Mouse (Mus musculus) liver, embryonic 14.5 days (tissue): ENCODE measurements at regions not wholly inside any gene's neighbourhood (a gene's known extent, or its start where the extent isn't known, plus 50 kb on each side); places are given as distances from the start of the nearest gene placed in this dataset.

ENCODE experiments used
- ATAC-seq: fragments of 200-750 bp; cut with Nextera tagmentation; 2 replicates; pipeline ENCODE4 v1.8.0; 2017; ENCODE audit warnings: moderate number of reproducible peaks, mild to moderate bottlenecking, moderate library complexity; ENCODE audit not compliant: insufficient read depth
- DNase-seq, 3 experiments: peaks; one replicate each; pipeline ENCODE4 v3.0.0-alpha.2; 2012 to 2013; ENCODE audit warnings: low read depth in 3 of 3, low spot score in 3 of 3
- H3K27ac ChIP-seq: fragments of 300-500 bp; sonication (generic); 2 replicates; pipeline ENCODE4 v1.5.1; 2014; ENCODE audit warnings: moderate library complexity, mild to moderate bottlenecking, control low read depth, inconsistent platforms
- H3K27me3 ChIP-seq: fragments of 300-500 bp; sonication (generic); 2 replicates; pipeline ENCODE4 v1.6.1; 2014; ENCODE audit warnings: mild to moderate bottlenecking, low read length, moderate library complexity; ENCODE audit not compliant: control insufficient read depth, insufficient read depth
- H3K36me3 ChIP-seq: fragments of 300-500 bp; sonication (generic); replicated peaks from 2 replicates; pipeline ENCODE4 v1.6.1; 2014; ENCODE audit warnings: low read depth; ENCODE audit not compliant: control insufficient read depth, insufficient read depth
- H3K4me1 ChIP-seq, 2 experiments: fragments of 200-500 bp in 1 of 2; fragments of 300-500 bp in 1 of 2; sonication (generic) in 1 of 2; replicated peaks; 2 replicates each; pipeline ENCODE4 v1.6.1; 2012 to 2014; ENCODE audit warnings: antibody characterized with exemption in 1 of 2, inconsistent platforms in 1 of 2, low read length in 1 of 2; ENCODE audit not compliant: control insufficient read depth in 2 of 2, insufficient read depth in 2 of 2
- H3K4me2 ChIP-seq: fragments of 300-500 bp; sonication (generic); 2 replicates; pipeline ENCODE4 v1.6.1; 2014; ENCODE audit warnings: low read depth, mild to moderate bottlenecking, control low read depth, moderate library complexity
- H3K4me3 ChIP-seq, 2 experiments: fragments of 200-500 bp in 1 of 2; fragments of 300-500 bp in 1 of 2; sonication (generic) in 1 of 2; 2 replicates each; pipeline ENCODE4 v1.5.1; 2012 to 2014; ENCODE audit warnings: low read depth in 2 of 2, low read length in 2 of 2, mild to moderate bottlenecking in 2 of 2, control low read depth in 1 of 2, inconsistent platforms in 1 of 2, moderate library complexity in 1 of 2; ENCODE audit not compliant: insufficient read depth in 1 of 2
- H3K9ac ChIP-seq: fragments of 300-500 bp; sonication (generic); replicated peaks from 2 replicates; pipeline ENCODE4 v1.6.1; 2014; ENCODE audit warnings: mild to moderate bottlenecking, control low read depth, moderate library complexity
- H3K9me3 ChIP-seq: fragments of 300-500 bp; sonication (generic); 2 replicates; pipeline ENCODE4 v1.6.1; 2016; ENCODE audit warnings: low read length, mixed read lengths; ENCODE audit not compliant: control insufficient read depth
- CTCF ChIP-seq: IDR thresholded peaks from 2 replicates; pipeline ENCODE4 v1.5.1; 2016; ENCODE audit warnings: antibody characterized with exemption, low read depth, control low read depth
- EP300 ChIP-seq: IDR thresholded peaks from 2 replicates; pipeline ENCODE4 v1.6.1; 2016; ENCODE audit warnings: antibody characterized with exemption, low read depth
- WGBS: fragments of 180-500 bp; shearing (Covaris S2); extraction: QIAGEN DNeasy Blood & Tissue Kit; methylation state at CpG from one replicate; pipeline ENCODE4 v1.1.7; 2014; ENCODE audit not compliant: insufficient replicate concordance; 5-methylcytosine and 5-hydroxymethylcytosine counted together

- Histone ChIP-seq H3K4me2 (no peak overlapping the region), H3K4me3 (no peak overlapping the region), H3K27me3 (no peaks in the 10 kb centered on the region), H3K9ac (no peak overlapping the region), H3K4me1 (no peaks in the 10 kb centered on the region), H3K36me3 (no peaks in the 10 kb centered on the region), H3K9me3 (no peaks in the 10 kb centered on the region), H3K27ac (no peak overlapping the region)
- ATAC-seq (no peak), DNase-seq (no peak)
- no peak for TF ChIP-seq CTCF
- TF ChIP-seq EP300, result no peak
- 61% methylated on average over 3 of the region's 3 CpGs for WGBS
Observed at GRCm38 (mm10) chr11:110889354-110890151, 78.3 kb upstream of the Kcnj16 start.

DNA sequence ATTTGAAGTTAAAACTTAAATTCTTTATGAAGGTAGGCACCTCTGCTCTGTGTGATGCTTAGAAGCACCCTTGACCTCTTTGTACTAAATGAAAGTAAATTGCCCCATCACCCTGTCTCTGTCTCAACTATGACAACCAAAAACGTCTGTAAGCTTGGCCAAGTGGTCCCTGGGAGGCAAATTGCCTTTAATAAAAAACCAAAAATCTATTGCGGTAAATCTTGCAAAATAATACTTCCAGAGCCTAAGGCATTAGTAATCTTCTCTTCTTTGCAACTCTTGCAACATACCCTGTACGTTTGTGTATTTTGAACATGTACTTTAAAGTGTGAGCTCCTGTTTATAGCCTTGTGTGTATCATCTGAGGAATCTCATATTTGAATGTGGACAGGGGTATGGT, 77.4 kb upstream of the Kcnj16 start:
- 53% methylated on average over 3 of the region's 3 CpGs for WGBS
- H3K9ac ChIP-seq, result no peak overlapping the region
- no peak overlapping the region for H3K27ac ChIP-seq
- DNase-seq (no peak), ATAC-seq (no peak)
- no peak overlapping the region for H3K4me3 ChIP-seq
- no peaks in the 10 kb centered on the region for H3K27me3 ChIP-seq
- H3K4me2 ChIP-seq, result no peak overlapping the region
- TF ChIP-seq EP300 (no peak), CTCF (no peak)
- no peaks in the 10 kb centered on the region for H3K9me3 ChIP-seq
- no peaks in the 10 kb centered on the region for H3K4me1 ChIP-seq
- H3K36me3 ChIP-seq, result no peaks in the 10 kb centered on the region

DNA sequence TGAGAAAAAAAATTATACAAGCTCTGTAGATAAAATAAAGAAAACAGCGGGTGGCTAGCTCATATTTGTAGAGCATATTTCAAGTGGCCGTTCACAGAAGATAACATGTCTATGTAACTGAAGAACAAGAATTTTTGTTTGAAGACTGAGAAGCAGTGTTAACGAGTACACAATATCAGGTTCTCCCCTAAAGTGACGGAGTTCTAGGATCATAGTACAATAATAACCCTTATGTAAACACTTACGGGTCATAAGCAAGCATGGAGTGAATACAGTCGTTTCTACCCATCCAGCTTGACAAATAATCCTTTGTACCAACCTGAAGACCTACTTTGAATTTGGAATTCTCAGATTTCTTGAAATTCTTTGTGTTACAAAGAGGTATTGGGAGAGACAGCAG, 64.9 kb upstream of the Kcnj16 start:
- Histone ChIP-seq H3K4me1 (no peaks in the 10 kb centered on the region), H3K36me3 (no peaks in the 10 kb centered on the region), H3K9ac (no peak overlapping the region), H3K4me3 (no peak overlapping the region), H3K9me3 (no peaks in the 10 kb centered on the region), H3K4me2 (no peak overlapping the region), H3K27ac (no peak overlapping the region), H3K27me3 (no peaks in the 10 kb centered on the region)
- DNase-seq, result no peak
- 67% methylated on average over 6 of the region's 6 CpGs for WGBS
- TF ChIP-seq CTCF, result no peak
- TF ChIP-seq EP300, result no peak
- ATAC-seq, result no peak
